Mouse (Mus musculus): Measurements from ENCODE around the gene Zfp386.

DNA sequence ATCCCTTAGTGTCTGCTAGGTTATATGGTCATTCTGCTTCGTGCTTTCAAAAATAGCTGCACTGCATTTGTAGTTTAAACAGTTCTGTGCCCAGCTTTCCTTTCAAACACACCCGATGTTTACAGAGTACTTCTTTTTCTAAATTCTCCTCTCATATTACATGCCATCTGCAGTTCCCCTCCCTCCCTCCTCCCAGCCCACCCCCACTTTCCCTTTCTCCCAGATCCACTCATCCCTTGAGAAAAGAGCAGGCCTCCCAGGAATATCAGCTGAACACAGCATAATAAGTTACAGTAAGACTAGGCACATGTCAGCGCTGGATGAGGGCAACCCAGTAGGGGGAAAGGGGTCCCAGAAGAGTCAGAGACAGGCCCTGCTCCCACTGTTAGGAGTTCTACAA, 1.7 kb downstream of the Zfp386 start:
- TF ChIP-seq POLR2A (IDR thresholded peaks at IDR 0.05; ENCODE audit: extremely low read depth, insufficient read depth, low read length) (no peak), CTCF (IDR thresholded peaks at IDR 0.05; ENCODE audit: extremely low read depth, insufficient read depth, low read length) (no peak)

All from cortical plate, adult 2 months (tissue).